14 mouse cellular contexts compared by ENCODE assay signal in genomic region chr2:157838206-157838923, GRCm38 (mm10).
DNase-seq lines count a peak whose midpoint lies in the region; ATAC-seq and TF ChIP-seq lines count a peak whose summit lies in the region.
"Had no signal": no experiment of that assay in that cellular context is flagged by ENCODE, and none has a peak within 500 bp of the region (broad histone marks: within the 10 kb centered on the region; RNA-seq: fewer than 3 reads in every experiment).

No protein-coding gene starts in this region.

- no peak overlapping the region for H3K4me2 ChIP-seq in hindbrain, embryonic 13.5 days
- H3K4me2 ChIP-seq in neural tube, embryonic 11.5 days (ENCODE audit: low read depth), result no peak overlapping the region
- H3K4me2 ChIP-seq: heart, embryonic 13.5 days; intestine, embryonic 15.5 days; limb, embryonic 15.5 days had no signal

- H3K27me3 ChIP-seq in hindbrain, embryonic 13.5 days, result no peaks in the 10 kb centered on the region
- no peaks in the 10 kb centered on the region for H3K27me3 ChIP-seq in hindbrain, embryonic 10.5 days (ENCODE audit: insufficient read depth, poor library complexity, severe bottlenecking)
- H3K27me3 ChIP-seq in neural tube, embryonic 11.5 days (ENCODE audit: control insufficient read depth, insufficient read depth, low read length), result no peaks in the 10 kb centered on the region
- H3K27me3 ChIP-seq in kidney, adult 2 months (replicated peaks; ENCODE audit: control insufficient read depth, insufficient read depth, low read length), result no peaks in the 10 kb centered on the region
- H3K27me3 ChIP-seq: heart, embryonic 13.5 days; intestine, embryonic 15.5 days; limb, embryonic 15.5 days had no signal

- TF ChIP-seq CTCF in kidney, adult 2 months (conservative IDR thresholded peaks at IDR 0.05; ENCODE audit: insufficient read depth, insufficient read length, low read depth, low read length), result no peak

- no peak for DNase-seq in hindbrain, embryonic 10.5 days (ENCODE audit: low spot score)
- DNase-seq in neural tube, embryonic 11.5 days (ENCODE audit: low spot score), result peak; percentile 6
- no peak for DNase-seq in neural tube, embryonic 10.5 days (ENCODE audit: extremely low spot score, low spot score)
- peak; percentile 68 for DNase-seq in brain, adult 2 months (ENCODE audit: low read depth, low spot score)
- no peak for DNase-seq in kidney, adult 2 months
- DNase-seq: cerebellum, postnatal 25 days; thymus, postnatal 4 days had no signal

- H3K9ac ChIP-seq in hindbrain, embryonic 13.5 days, result no peak overlapping the region
- no peak overlapping the region for H3K9ac ChIP-seq in neural tube, embryonic 11.5 days (ENCODE audit: low read length)
- H3K9ac ChIP-seq: heart, embryonic 13.5 days; intestine, embryonic 15.5 days; limb, embryonic 15.5 days had no signal

- H3K27ac ChIP-seq in hindbrain, embryonic 13.5 days, result peak overlapping the region; percentile 69
- H3K27ac ChIP-seq in hindbrain, embryonic 10.5 days, result no peak overlapping the region
- no peak overlapping the region for H3K27ac ChIP-seq in neural tube, embryonic 11.5 days (ENCODE audit: low read depth, low read length)
- no peak overlapping the region for H3K27ac ChIP-seq in kidney, adult 2 months (ENCODE audit: insufficient read depth, low read depth, low read length)
- H3K27ac ChIP-seq: heart, embryonic 13.5 days; intestine, embryonic 15.5 days; limb, embryonic 15.5 days had no signal

- ATAC-seq in hindbrain, embryonic 13.5 days (ENCODE audit: low FRiP score), result no peak
- ATAC-seq in neural tube, embryonic 11.5 days (ENCODE audit: insufficient read depth, low FRiP score, low TSS enrichment), result no peak
- ATAC-seq in megakaryocyte progenitor cell, adult 5-6 weeks (replicated peaks; ENCODE audit: poor library complexity), result peak; percentile 27; the same call in 1 of the 2 replicates
- no peak for ATAC-seq in erythroid progenitor cell, adult 5-6 weeks (replicated peaks; ENCODE audit: low FRiP score, poor library complexity, severe bottlenecking)
- ATAC-seq: CD4-positive, CD25-positive, alpha-beta regulatory T cell, adult 4 months; intestine, embryonic 15.5 days had no signal

- peaks cover 14% of the 10 kb centered on the region; the same call in 1 of the 2 replicates for H3K36me3 ChIP-seq in hindbrain, embryonic 13.5 days
- peaks cover 34% of the 10 kb centered on the region for H3K36me3 ChIP-seq in hindbrain, embryonic 10.5 days
- no peaks in the 10 kb centered on the region for H3K36me3 ChIP-seq in neural tube, embryonic 11.5 days (ENCODE audit: control insufficient read depth, insufficient read depth, low read length)
- peaks cover 3% of the 10 kb centered on the region for H3K36me3 ChIP-seq in kidney, adult 2 months (ENCODE audit: control insufficient read depth, insufficient read depth, low read length)
- H3K36me3 ChIP-seq: intestine, embryonic 15.5 days had no signal

- H3K4me1 ChIP-seq in hindbrain, embryonic 13.5 days (replicated peaks), result peaks cover 44% of the 10 kb centered on the region
- H3K4me1 ChIP-seq in hindbrain, embryonic 10.5 days (replicated peaks), result peaks cover 21% of the 10 kb centered on the region
- peaks cover 11% of the 10 kb centered on the region for H3K4me1 ChIP-seq in neural tube, embryonic 11.5 days (ENCODE audit: control insufficient read depth, insufficient read depth, low read length)
- H3K4me1 ChIP-seq in kidney, adult 2 months (ENCODE audit: control insufficient read depth, insufficient read depth, low read length), result no peaks in the 10 kb centered on the region
- H3K4me1 ChIP-seq: intestine, embryonic 15.5 days; limb, embryonic 15.5 days had no signal

- H3K9me3 ChIP-seq in hindbrain, embryonic 13.5 days, result no peaks in the 10 kb centered on the region
- H3K9me3 ChIP-seq in hindbrain, embryonic 10.5 days, result no peaks in the 10 kb centered on the region
- H3K9me3 ChIP-seq in neural tube, embryonic 11.5 days (ENCODE audit: control insufficient read depth, low read length), result no peaks in the 10 kb centered on the region
- H3K9me3 ChIP-seq: heart, embryonic 13.5 days; intestine, embryonic 15.5 days; limb, embryonic 15.5 days had no signal

- WGBS in hindbrain, embryonic 13.5 days, result 88% methylated on average over 13 of the region's 13 CpGs
- 93% methylated on average over 13 of the region's 13 CpGs for WGBS in hindbrain, embryonic 10.5 days
- WGBS in neural tube, embryonic 11.5 days, result 94% methylated on average over 13 of the region's 13 CpGs
- 89% methylated on average over 13 of the region's 13 CpGs for WGBS in kidney, adult 2 months

- no peak overlapping the region for H3K4me3 ChIP-seq in hindbrain, embryonic 13.5 days
- H3K4me3 ChIP-seq in hindbrain, embryonic 10.5 days, result no peak overlapping the region
- H3K4me3 ChIP-seq in neural tube, embryonic 11.5 days (ENCODE audit: low read depth, low read length), result no peak overlapping the region
- H3K4me3 ChIP-seq in kidney, adult 2 months (ENCODE audit: insufficient read depth, low read depth, low read length), result no peak overlapping the region
- H3K4me3 ChIP-seq: heart, embryonic 13.5 days; intestine, embryonic 15.5 days; limb, embryonic 15.5 days had no signal

- no peak for TF ChIP-seq POLR2A in kidney, adult 2 months (IDR thresholded peaks at IDR 0.05; ENCODE audit: low read depth, low read length)

Comparison
In these comparisons a context has a peak if more than half of its experiments do, and no peak if none do; other contexts are left out.
1. DNase-seq: peak in neural tube, embryonic 11.5 days (single experiment) and brain, adult 2 months (single experiment); none in hindbrain, embryonic 10.5 days (single experiment), neural tube, embryonic 10.5 days (single experiment) and kidney, adult 2 months (single experiment).